ENCODE assay signal across 11 mouse cellular contexts in genomic region chr17:47470686-47471085, GRCm38 (mm10). TPM values are rescaled to one million over a fixed set of nuclear protein-coding genes. Genes with fewer than 3 reads are reported as not detected.
A peak's percentile ranks its signal among the peaks of the same experiment; 100 is the strongest.
DNase-seq lines count a peak whose midpoint lies in the region; ATAC-seq and TF ChIP-seq lines count a peak whose summit lies in the region.
"Had no signal": no experiment of that assay in that cellular context is flagged by ENCODE, and none has a peak within 500 bp of the region (broad histone marks: within the 10 kb centered on the region; RNA-seq: fewer than 3 reads in every experiment).

No protein-coding gene starts in this region.

- no peaks in the 10 kb centered on the region for H3K9me3 ChIP-seq in intestine, embryonic 14.5 days (ENCODE audit: control insufficient read depth, low read length)
- H3K9me3 ChIP-seq in intestine, postnatal 0 days (ENCODE audit: control insufficient read depth): no peaks in the 10 kb centered on the region
- H3K9me3 ChIP-seq in stomach, embryonic 16.5 days (replicated peaks; ENCODE audit: control insufficient read depth, low read length): no peaks in the 10 kb centered on the region
- H3K9me3 ChIP-seq: neural tube, embryonic 12.5 days had no signal

- H3K4me3 ChIP-seq in intestine, embryonic 14.5 days (ENCODE audit: low read depth, low read length): no peak overlapping the region
- H3K4me3 ChIP-seq in intestine, postnatal 0 days (ENCODE audit: low read depth, low read length): no peak overlapping the region
- H3K4me3 ChIP-seq in stomach, embryonic 16.5 days (replicated peaks; ENCODE audit: low read length): no peak overlapping the region
- H3K4me3 ChIP-seq: neural tube, embryonic 12.5 days had no signal

- peaks cover 32% of the 10 kb centered on the region for H3K4me1 ChIP-seq in intestine, embryonic 14.5 days (replicated peaks; ENCODE audit: control insufficient read depth, insufficient read depth, low read length)
- H3K4me1 ChIP-seq in intestine, postnatal 0 days (replicated peaks; ENCODE audit: control insufficient read depth, insufficient read depth, low read length): 0 out of 2 replicates have a peak, but pooled peaks cover 5% of the 10 kb centered on the region
- H3K4me1 ChIP-seq in stomach, embryonic 16.5 days (ENCODE audit: control insufficient read depth, insufficient read depth, low read length): peaks cover 40% of the 10 kb centered on the region
- H3K4me1 ChIP-seq: neural tube, embryonic 12.5 days had no signal

- no peaks in the 10 kb centered on the region for H3K36me3 ChIP-seq in intestine, embryonic 14.5 days (ENCODE audit: control insufficient read depth, insufficient read depth, low read length)
- H3K36me3 ChIP-seq in intestine, postnatal 0 days (ENCODE audit: control insufficient read depth, insufficient read depth): peaks cover 34% of the 10 kb centered on the region; the same call in 1 of the 2 replicates
- no peaks in the 10 kb centered on the region for H3K36me3 ChIP-seq in stomach, embryonic 16.5 days (ENCODE audit: control insufficient read depth, insufficient read depth, low read length)
- H3K36me3 ChIP-seq: neural tube, embryonic 12.5 days had no signal

- TF ChIP-seq CTCF in intestine, postnatal 0 days (IDR thresholded peaks at IDR 0.05; ENCODE audit: low read depth): no peak

- 0 out of 2 replicates have a peak, but pooled peaks have one; percentile 32 for ATAC-seq in intestine, embryonic 14.5 days (replicated peaks; ENCODE audit: low FRiP score, low TSS enrichment, low read depth)
- no peak for ATAC-seq in intestine, postnatal 0 days
- peak; percentile 49; the same call in 1 of the 2 replicates for ATAC-seq in stomach, embryonic 16.5 days (ENCODE audit: insufficient read depth, low FRiP score)
- no peak for ATAC-seq in monocyte, adult 5-6 weeks (replicated peaks; ENCODE audit: insufficient number of reproducible peaks, low FRiP score, low TSS enrichment, poor library complexity, severe bottlenecking)

- peaks cover 17% of the 10 kb centered on the region for H3K27me3 ChIP-seq in intestine, embryonic 14.5 days (replicated peaks; ENCODE audit: control insufficient read depth, insufficient read depth, low read length)
- H3K27me3 ChIP-seq in intestine, postnatal 0 days (replicated peaks; ENCODE audit: control insufficient read depth, insufficient read depth, low read length): no peaks in the 10 kb centered on the region
- no peaks in the 10 kb centered on the region for H3K27me3 ChIP-seq in stomach, embryonic 16.5 days (ENCODE audit: control insufficient read depth, insufficient read depth, low read length)

- 60% methylated on average over 5 of the region's 5 CpGs for WGBS in intestine, embryonic 14.5 days
- 61% methylated on average over 5 of the region's 5 CpGs for WGBS in intestine, postnatal 0 days
- WGBS in stomach, embryonic 16.5 days: 54% methylated on average over 5 of the region's 5 CpGs

- H3K9ac ChIP-seq in intestine, embryonic 14.5 days (ENCODE audit: low read length): no peak overlapping the region
- H3K9ac ChIP-seq in intestine, postnatal 0 days (ENCODE audit: low read depth, low read length): no peak overlapping the region
- peak overlapping the region; percentile 38; the same call in 1 of the 2 replicates for H3K9ac ChIP-seq in stomach, embryonic 16.5 days (ENCODE audit: low read length)
- H3K9ac ChIP-seq: neural tube, embryonic 12.5 days had no signal

- peak overlapping the region; percentile 59 for H3K27ac ChIP-seq in intestine, embryonic 14.5 days (ENCODE audit: low read depth)
- H3K27ac ChIP-seq in intestine, postnatal 0 days (ENCODE audit: low read depth, low read length): no peak overlapping the region
- peak overlapping the region; percentile 82 for H3K27ac ChIP-seq in stomach, embryonic 16.5 days (ENCODE audit: low read length)
- H3K27ac ChIP-seq: neural tube, embryonic 12.5 days had no signal

- peak; percentile 80 for DNase-seq in intestine, embryonic 14.5 days (ENCODE audit: low spot score)
- peak; percentile 70 for DNase-seq in retina, postnatal 1 day
- DNase-seq in retina, embryonic 14.5 days (ENCODE audit: low spot score): no peak
- DNase-seq in cerebellum, postnatal 14 days: peak; percentile 83
- DNase-seq in c-Kit-positive CD71-positive TER-119-positive erythroid progenitor cells, embryonic 14.5 days (ENCODE audit: low spot score): no peak
- DNase-seq: thymus, postnatal 25 days had no signal

- H3K4me2 ChIP-seq in intestine, embryonic 14.5 days (ENCODE audit: low read length): peak overlapping the region; percentile 20; the same call in 1 of the 2 replicates
- H3K4me2 ChIP-seq in intestine, postnatal 0 days (replicated peaks; ENCODE audit: low read depth): no peak overlapping the region
- H3K4me2 ChIP-seq in stomach, embryonic 16.5 days (ENCODE audit: low read depth, low read length): no peak overlapping the region
- H3K4me2 ChIP-seq: neural tube, embryonic 12.5 days had no signal

RNA-seq across cellular contexts. Expression of gene Taf8, which starts 31.4 kb away (rescaled TPM):
- 21.5 and 25.0 TPM in 2 replicates for polyA plus RNA-seq in intestine, embryonic 14.5 days (2014; fragmentation: Nextera tagmentation; extraction: Ambion mirVana)
- 8.3 and 9.2 TPM in 2 replicates for polyA plus RNA-seq in intestine, postnatal 0 days (2015; fragmentation: Nextera tagmentation; extraction: Ambion mirVana)
- polyA plus RNA-seq in stomach, embryonic 16.5 days (2015; fragmentation: Nextera tagmentation; extraction: Ambion mirVana): 25.7 and 27.3 TPM in 2 replicates
- 67.5 to 90.9 TPM (median 77.3 TPM) in 3 replicates for total RNA-seq in monocyte, adult 5-6 weeks (2017)

RNA-seq across cellular contexts. Expression of gene 1700001C19Rik, which starts 33.5 kb away (rescaled TPM):
- 0.22 and 0.24 TPM in 2 replicates for polyA plus RNA-seq in intestine, embryonic 14.5 days (2014; fragmentation: Nextera tagmentation; extraction: Ambion mirVana)
- 0.35 and 0.77 TPM in 2 replicates for polyA plus RNA-seq in intestine, postnatal 0 days (2015; fragmentation: Nextera tagmentation; extraction: Ambion mirVana)
- polyA plus RNA-seq in stomach, embryonic 16.5 days (2015; fragmentation: Nextera tagmentation; extraction: Ambion mirVana): 0.21 and 0.24 TPM in 2 replicates
- not detected in 3 replicates for total RNA-seq in monocyte, adult 5-6 weeks (2017)
- polyA plus RNA-seq: kidney, embryonic 16.5 days had no signal

RNA-seq across cellular contexts. Expression of gene Ccnd3, which starts 34.2 kb away (rescaled TPM):
- polyA plus RNA-seq in intestine, embryonic 14.5 days (2014; fragmentation: Nextera tagmentation; extraction: Ambion mirVana): 450 and 457 TPM in 2 replicates
- 175 and 180 TPM in 2 replicates for polyA plus RNA-seq in intestine, postnatal 0 days (2015; fragmentation: Nextera tagmentation; extraction: Ambion mirVana)
- polyA plus RNA-seq in stomach, embryonic 16.5 days (2015; fragmentation: Nextera tagmentation; extraction: Ambion mirVana): 334 and 340 TPM in 2 replicates
- total RNA-seq in monocyte, adult 5-6 weeks (2017): 152 to 227 TPM (median 161 TPM) in 3 replicates

RNA-seq across cellular contexts. Expression of gene AI661453, which starts 34.3 kb away (rescaled TPM):
- polyA plus RNA-seq in intestine, embryonic 14.5 days (2014; fragmentation: Nextera tagmentation; extraction: Ambion mirVana): 3.4 and 4.4 TPM in 2 replicates
- polyA plus RNA-seq in intestine, postnatal 0 days (2015; fragmentation: Nextera tagmentation; extraction: Ambion mirVana): 6.1 and 7.7 TPM in 2 replicates
- polyA plus RNA-seq in stomach, embryonic 16.5 days (2015; fragmentation: Nextera tagmentation; extraction: Ambion mirVana): 5.1 and 7.7 TPM in 2 replicates
- total RNA-seq in monocyte, adult 5-6 weeks (2017): 0.29 TPM in 1 of 3 replicates, not detected in the others

Comparison
In these comparisons a context has a peak if more than half of its experiments do, and no peak if none do; other contexts are left out.
1. ATAC-seq: peak in intestine, embryonic 14.5 days (single experiment) and stomach, embryonic 16.5 days (single experiment); none in intestine, postnatal 0 days (single experiment) and monocyte, adult 5-6 weeks (single experiment).
2. DNase-seq: peak in intestine, embryonic 14.5 days (single experiment), retina, postnatal 1 day (single experiment) and cerebellum, postnatal 14 days (2 of 2); none in retina, embryonic 14.5 days (single experiment) and c-Kit-positive CD71-positive TER-119-positive erythroid progenitor cells, embryonic 14.5 days (single experiment).